Mouse (Mus musculus) lung, adult 2 months (tissue): ENCODE data around the gene Slc38a3.
A peak's percentile ranks its signal among the peaks of the same experiment; 100 is the strongest.

Experiments used
- CTCF ChIP-seq: fragments of 200-500 bp; IDR thresholded peaks from 2 replicates; pipeline ENCODE4 v1.5.1; 2011; ENCODE audit warnings: mild to moderate bottlenecking, low read length, control low read depth; ENCODE audit not compliant: insufficient read depth
- POLR2A ChIP-seq: fragments of 200-500 bp; IDR thresholded peaks from 2 replicates; pipeline ENCODE4 v1.6.1; 2011; ENCODE audit warnings: low read depth, mild to moderate bottlenecking, control low read depth, low read length, borderline replicate concordance; ENCODE audit errors: extremely low read depth

GRCm38 (mm10) chr9:107606591-107606990 is 62.7 kb downstream of the Slc38a3 start:
- no peak for TF ChIP-seq CTCF
- peak; percentile 64; the same call in 1 of the 2 replicates for TF ChIP-seq POLR2A
